Mouse (Mus musculus) bone marrow, adult 2 months (tissue): Measurements from ENCODE around the gene Fas.

Experiments used
- CTCF ChIP-seq: fragments of 200-500 bp; IDR thresholded peaks from 2 replicates; pipeline ENCODE4 v1.5.1; 2011; ENCODE audit warnings: low read length, control low read depth; ENCODE audit not compliant: control insufficient read depth, insufficient read depth
- POLR2A ChIP-seq: fragments of 200-500 bp; IDR thresholded peaks from 2 replicates; pipeline ENCODE4 v1.6.1; 2011; ENCODE audit warnings: low read depth, mild to moderate bottlenecking, control low read depth, low read length, borderline replicate concordance; ENCODE audit not compliant: control insufficient read depth

- TF ChIP-seq POLR2A, result no peak
- no peak for TF ChIP-seq CTCF
Measured at GRCm38 (mm10) chr19:34293376-34293947, 3.0 kb downstream of the Fas start.
